Mouse (Mus musculus) myocyte (in vitro differentiated cells): ENCODE results near the gene Hist1h4d.

Experiments
- CEBPB ChIP-seq: IDR thresholded peaks from 2 replicates; pipeline ENCODE4 v1.6.1; 2011; ENCODE audit warnings: mild to moderate bottlenecking, moderate library complexity; ENCODE audit not compliant: poor library complexity, insufficient read depth, severe bottlenecking
- E2F4 ChIP-seq: IDR thresholded peaks from one replicate; pipeline ENCODE4 v1.6.1; 2011; ENCODE audit warnings: mild to moderate bottlenecking, control low read depth, moderate library complexity; ENCODE audit not compliant: insufficient read depth
- MYOG ChIP-seq, 3 experiments: IDR thresholded peaks; one replicate each; pipeline ENCODE4 v1.6.1; 2011; ENCODE audit warnings: control low read depth in 2 of 3, low read depth in 2 of 3, mild to moderate bottlenecking in 2 of 3; ENCODE audit not compliant: insufficient read length in 2 of 3, control insufficient read depth in 1 of 3, insufficient read depth in 1 of 3
- POLR2A ChIP-seq: IDR thresholded peaks from one replicate; pipeline ENCODE4 v1.6.1; 2011; ENCODE audit warnings: low read depth, mild to moderate bottlenecking, control low read depth, moderate library complexity; ENCODE audit not compliant: insufficient read length
- POLR2AphosphoS2 ChIP-seq: IDR thresholded peaks from one replicate; pipeline ENCODE4 v1.6.1; 2011; ENCODE audit warnings: low read depth, control low read depth; ENCODE audit not compliant: insufficient read length
- REST ChIP-seq: IDR thresholded peaks from one replicate; pipeline ENCODE4 v1.6.1; 2011; ENCODE audit warnings: mild to moderate bottlenecking, control low read depth, moderate library complexity; ENCODE audit not compliant: insufficient read depth, insufficient read length
- TCF12 ChIP-seq: IDR thresholded peaks from one replicate; pipeline ENCODE4 v1.6.1; 2011; ENCODE audit warnings: mild to moderate bottlenecking, control low read depth; ENCODE audit not compliant: poor library complexity, insufficient read depth, severe bottlenecking
- USF1 ChIP-seq: IDR thresholded peaks from one replicate; pipeline ENCODE4 v1.6.1; 2011; ENCODE audit warnings: low read depth, mild to moderate bottlenecking, control low read depth, moderate library complexity

- TF ChIP-seq REST, result no peak
- no peak for TF ChIP-seq USF1
- no peak for TF ChIP-seq MYOG (IDR thresholded peaks at IDR 0.05; ENCODE audit: control insufficient read depth in 1 of 3, insufficient read depth in 1 of 3, insufficient read length in 2 of 3, low read depth in 2 of 3)
- no peak for TF ChIP-seq POLR2A
- TF ChIP-seq POLR2AphosphoS2, result no peak
- no peak for TF ChIP-seq CEBPB
- TF ChIP-seq E2F4, result no peak
- TF ChIP-seq TCF12, result no peak
These were observed 27.8 kb downstream of the Hist1h4d start for GRCm38 (mm10) chr13:23609209-23609608.
